ENCODE assay signal across 8 mouse cellular contexts in genomic region chr12:33333914-33334313, GRCm38 (mm10).
DNase-seq lines count a peak whose midpoint lies in the region; ATAC-seq lines count a peak whose summit lies in the region.

No protein-coding gene starts in this region.

- peak; percentile 81 for ATAC-seq in activated CD4-positive, CD25-positive, alpha-beta regulatory T cell, adult 4 months
- peak; percentile 76 for ATAC-seq in common myeloid progenitor, adult 5-6 weeks (replicated peaks; ENCODE audit: low read depth, poor library complexity, severe bottlenecking)
- peak; percentile 85 for ATAC-seq in inflammation-experienced regulatory T-cells, adult 6 months
- peak; percentile 64 for ATAC-seq in megakaryocyte-erythroid progenitor cell, adult 5-6 weeks (replicated peaks; ENCODE audit: low FRiP score, low TSS enrichment, poor library complexity, severe bottlenecking)

- intact Hi-C loops in gastrocnemius, postnatal 14 days (cut with DNase I; ENCODE audit: low total_unique reads) = loop anchor here (5.0 kb wide), 2 partner anchors 52 to 307 kb away; no protein-coding TSS in a partner anchor

- peak; percentile 85 for DNase-seq in gastrocnemius, postnatal 14 days
- DNase-seq in left cerebral cortex, adult 8-10 months (ENCODE audit: low spot score in 2 of 2) = peak; percentile 68 to 91
- peak; percentile 80 for DNase-seq in right cerebral cortex, postnatal 25 days
- peak; percentile 74 to 85 for DNase-seq in urinary bladder, postnatal 36 days (ENCODE audit: low spot score in 2 of 2)

Comparison
In these comparisons a context has a peak if more than half of its experiments do, and no peak if none do; other contexts are left out.
1. Peak in every context shown above with its lines: DNase-seq and ATAC-seq.